Mouse (Mus musculus): ENCODE measurements around the gene Irf7.
A peak's percentile ranks its signal among the peaks of the same experiment; 100 is the strongest.

Irf7 gene

DNA sequence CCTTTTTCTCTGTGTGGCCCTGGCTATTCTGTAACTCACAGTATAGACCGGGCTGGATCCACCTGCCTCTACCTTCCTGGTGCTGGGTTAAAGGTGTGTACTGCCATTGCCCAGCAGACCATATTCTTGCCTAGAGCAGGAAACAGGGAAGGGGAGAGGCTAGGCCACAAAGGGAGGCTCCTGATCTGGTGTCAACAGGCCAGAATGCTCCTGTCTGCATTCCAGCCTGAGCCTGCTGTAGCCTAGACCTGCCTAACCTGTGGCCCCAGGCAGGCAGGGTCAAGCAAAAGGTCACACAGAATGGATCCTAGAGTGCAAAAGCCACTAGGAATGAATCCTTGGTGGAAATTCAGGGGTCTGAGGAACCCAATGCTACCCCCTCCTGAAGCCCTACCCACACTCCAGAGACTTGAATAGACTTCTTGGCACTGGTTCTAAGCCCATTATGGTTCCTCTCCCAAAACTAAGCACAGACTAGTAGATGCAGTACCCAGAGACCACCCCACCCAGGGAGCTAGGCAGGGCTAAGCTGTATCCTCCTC is 46.7 kb downstream of the Irf7 start:
- DNase-seq (ENCODE audit: low spot score), result no peak

DNA sequence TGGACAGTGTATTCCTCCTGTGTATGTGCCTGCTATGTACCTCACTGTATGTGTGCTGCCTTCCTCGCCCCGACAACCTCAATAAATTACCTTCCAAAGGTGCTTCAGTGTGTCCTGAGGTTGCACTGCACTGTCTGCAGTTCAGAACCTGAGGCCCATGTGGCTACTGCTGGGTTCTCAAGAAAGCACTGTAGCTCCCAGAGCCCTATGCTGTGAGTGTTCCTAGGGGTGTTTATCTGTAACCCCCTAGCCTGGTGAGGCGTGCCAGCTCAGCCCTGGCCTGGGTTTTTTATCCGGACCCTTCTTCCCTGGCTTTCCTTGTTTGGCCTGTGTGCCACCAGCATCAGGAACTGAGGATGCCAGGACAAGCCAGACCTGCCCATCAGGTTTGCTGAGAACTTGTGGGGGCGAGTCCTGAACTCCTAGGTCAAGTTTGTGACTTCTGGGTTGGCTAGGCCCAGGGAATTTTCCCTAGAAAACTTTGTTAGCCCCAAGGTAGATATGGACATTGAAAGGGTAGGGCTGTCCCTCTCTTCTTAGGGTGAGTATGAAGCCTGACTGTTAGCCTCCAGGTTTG is 47.6 kb downstream of the Irf7 start:
- no peak for DNase-seq (ENCODE audit: low spot score)

DNA sequence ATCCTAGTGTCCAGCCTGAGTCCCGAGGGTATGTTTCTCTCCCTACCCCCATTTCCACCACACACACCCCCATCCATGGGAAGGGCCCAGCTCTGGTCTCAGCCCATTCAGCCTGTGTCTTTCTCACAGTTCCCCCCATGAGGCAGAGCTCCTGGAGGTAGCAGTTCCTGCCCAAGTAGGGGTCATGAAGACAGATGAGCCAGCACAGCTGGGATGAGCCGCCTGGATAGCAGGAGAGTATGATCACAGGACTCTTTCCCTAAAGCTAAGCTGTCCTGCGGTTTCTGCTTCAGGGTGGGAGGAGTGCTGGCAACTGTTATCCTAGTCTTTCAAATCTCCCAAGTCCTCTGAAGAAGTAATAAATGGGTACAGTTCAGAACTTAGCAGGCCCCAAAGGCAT is 48.1 kb downstream of the Irf7 start:
- DNase-seq (ENCODE audit: low spot score), result no peak

DNA sequence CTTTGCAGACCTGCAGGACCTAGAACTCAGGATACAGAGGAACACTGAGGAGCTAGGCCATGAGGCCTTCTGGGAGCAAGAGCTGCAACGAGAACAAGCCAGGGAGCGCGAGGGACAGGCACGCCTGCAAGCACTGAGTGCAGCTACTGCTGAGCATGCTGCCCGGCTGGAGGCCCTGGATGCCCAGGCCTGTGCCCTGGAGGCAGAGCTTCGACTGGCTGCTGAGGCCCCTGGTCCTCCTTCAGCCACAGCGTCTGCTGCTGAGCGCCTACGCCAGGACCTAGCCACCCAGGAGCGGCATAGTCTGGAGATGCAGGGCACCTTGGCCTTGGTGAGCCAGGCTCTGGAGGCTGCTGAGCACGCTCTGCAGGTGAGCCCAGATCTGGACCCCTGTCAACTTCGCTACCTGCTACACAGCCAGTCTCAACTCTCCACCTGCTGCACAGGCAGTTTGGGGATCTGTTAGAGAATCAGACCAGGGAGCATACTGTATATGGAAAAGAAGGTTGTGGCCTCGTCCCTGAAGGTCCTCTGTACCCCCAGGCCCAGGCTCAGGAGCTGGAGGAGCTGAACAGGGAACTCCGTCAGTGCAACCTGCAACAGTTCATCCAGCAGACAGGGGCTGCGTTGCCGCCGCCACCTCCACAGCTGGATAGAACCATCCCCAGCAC is 48.8 kb downstream of the Irf7 start:
- no peak for DNase-seq (ENCODE audit: low spot score)

DNA sequence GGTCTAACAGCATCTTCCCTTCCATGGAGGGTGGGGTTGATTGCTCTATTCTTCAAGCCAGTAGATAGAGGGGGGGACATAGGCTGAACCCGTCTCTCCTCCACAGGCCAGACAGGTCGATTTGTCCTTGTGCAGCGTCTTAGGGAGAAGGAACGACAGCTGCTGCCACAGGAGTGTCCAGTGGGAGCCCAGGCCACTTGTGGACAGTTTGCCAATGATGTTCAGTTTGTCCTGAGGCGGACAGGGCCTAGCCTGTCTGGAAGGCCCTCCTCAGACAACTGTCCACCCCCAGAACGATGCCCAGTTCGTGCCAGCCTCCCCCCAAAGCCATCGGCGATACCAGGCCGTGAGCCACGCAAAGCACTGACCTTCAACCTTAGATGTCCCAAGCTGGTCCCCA is 49.4 kb downstream of the Irf7 start:
- DNase-seq (ENCODE audit: low spot score), result no peak

DNA sequence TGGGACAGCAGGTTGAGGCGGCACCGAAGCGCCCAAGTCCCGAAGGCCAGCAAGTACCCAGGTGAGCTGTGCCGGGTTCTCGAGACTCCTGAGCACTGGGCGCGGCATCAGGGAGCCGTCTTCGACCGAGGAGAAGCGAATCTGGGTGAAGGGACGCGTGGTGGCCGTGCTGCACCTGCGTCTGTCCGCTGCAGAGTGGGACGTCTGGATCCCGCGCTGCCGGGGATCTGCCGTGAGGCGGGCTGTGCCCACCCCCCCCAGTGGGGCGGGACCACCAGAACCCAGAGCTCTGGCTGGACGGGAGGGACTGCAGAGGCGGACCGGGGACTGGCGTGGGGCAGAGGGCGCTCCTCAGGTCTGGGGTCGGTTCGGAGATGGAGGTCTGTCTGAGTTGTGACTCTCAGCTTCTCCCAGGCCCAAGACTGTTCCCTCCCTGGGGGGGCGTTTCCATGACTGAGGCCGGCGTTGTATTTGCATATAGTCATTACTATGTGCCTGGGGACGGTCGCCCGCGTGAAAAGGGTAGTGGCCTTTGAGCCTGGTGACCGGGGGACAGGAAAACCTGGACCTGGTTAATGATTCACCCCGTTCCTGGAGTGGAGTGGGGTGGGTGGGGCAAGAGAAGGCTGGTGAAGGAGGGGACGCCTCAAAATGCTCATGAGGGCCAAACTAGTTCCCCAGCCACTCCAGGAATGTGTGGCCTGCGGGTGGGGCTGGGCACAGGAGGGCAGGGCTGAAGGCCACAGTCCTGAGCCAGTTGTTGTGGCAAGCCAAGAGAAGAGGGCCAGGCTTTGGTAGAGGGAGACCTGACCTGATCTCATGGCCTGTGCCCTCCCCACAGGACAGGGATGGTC is 50.2 kb downstream of the Irf7 start:
- DNase-seq (ENCODE audit: low spot score), result no peak

DNA sequence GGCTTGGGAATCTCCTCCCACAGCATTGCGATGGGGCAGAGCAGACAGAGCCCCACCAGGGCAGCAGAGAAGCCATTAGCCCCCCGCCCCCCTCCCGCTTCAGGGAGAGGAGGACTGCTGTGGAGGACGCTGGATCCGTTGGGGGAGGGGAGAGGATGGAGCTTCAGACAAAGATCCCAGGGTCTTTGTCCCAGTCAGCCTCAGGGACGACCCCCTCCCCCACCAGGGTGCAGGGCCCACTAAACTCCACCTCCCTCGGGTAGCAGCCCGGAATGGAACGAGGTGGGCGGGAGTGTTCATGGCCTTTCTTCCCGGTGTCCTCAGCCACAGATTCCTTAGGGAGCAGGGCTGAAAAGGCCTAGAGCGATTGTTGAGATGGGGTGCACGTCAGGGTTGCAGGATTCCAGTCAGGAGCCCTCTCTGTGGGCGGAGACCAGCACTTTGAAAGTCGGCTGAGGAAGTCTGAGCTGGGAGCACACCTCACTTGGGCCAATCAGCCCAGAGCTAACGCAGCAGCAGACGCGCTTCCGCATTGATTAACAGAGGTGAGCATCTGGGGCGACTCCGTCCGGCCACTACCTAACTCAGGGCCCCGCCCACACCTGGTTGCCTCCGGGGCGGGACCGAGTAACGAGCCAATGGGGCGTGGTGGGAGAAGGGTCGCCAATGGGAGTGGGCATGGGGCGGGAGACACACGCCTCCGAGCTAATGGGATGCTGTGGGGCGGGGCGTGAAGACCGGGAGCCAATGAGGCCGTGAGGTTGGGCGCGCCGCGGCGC is 51.0 kb downstream of the Irf7 start, which contains the start of gene Rassf7:
Gene Rassf7 (plus strand): TSS at position 760 of the 779 bp plus-strand sequence.
- peak; percentile 96 for DNase-seq (ENCODE audit: low spot score)

DNA sequence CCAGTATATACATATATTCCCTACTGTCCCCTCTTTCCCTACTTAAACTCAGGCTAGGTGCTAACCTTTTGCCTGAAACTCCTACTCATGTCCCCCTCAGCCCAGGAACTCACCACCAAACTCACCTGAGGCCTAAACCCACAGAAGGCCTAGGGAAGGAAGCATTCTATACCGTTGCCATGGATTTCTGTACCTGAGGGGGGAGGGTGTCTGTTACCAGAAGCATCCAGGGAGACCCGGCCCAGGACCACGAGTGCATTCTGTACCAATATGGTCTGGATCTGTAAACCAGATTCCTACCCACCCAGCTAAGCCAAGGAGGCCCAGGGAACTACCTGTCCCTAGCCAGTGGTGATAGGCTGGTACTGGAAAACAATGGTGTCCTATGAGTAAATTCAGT is 52.0 kb downstream of the Irf7 start:
- DNase-seq (ENCODE audit: low spot score), result no peak

DNA sequence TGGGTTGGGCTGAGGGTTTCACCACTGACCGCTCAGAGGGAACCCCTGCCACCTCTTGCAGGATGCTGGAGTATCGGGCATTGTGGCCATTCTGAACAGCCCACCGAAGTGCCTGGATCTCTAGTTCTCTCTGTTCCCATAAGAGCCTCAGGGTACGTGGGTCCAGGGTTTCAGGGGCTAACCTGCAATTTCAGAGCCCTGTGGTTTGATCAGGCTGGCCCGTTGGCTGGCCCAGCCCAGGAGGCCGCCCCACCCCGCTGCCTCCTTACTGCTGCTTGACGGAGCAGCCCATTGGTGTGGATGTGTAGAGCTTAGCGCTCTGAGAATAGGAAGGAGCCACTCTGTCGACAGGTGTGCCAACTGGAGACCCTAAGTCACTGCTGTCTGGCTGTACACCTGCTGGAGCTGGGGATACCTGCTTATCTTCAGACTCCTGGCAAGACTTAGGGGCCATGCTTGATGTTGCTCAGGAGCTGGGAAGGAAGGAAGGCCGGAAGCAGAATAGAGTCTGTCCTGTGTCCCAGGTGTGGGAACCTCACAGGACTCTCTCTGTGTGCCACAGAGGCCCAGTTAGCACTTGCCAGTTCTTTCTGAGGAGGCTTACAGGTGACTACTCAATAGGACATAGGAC is 52.6 kb downstream of the Irf7 start, which contains the start of gene Lmntd2:
Gene Lmntd2 (minus strand): TSS at position 476 of the 631 bp plus-strand sequence.
- no peak for DNase-seq (ENCODE audit: low spot score)

DNA sequence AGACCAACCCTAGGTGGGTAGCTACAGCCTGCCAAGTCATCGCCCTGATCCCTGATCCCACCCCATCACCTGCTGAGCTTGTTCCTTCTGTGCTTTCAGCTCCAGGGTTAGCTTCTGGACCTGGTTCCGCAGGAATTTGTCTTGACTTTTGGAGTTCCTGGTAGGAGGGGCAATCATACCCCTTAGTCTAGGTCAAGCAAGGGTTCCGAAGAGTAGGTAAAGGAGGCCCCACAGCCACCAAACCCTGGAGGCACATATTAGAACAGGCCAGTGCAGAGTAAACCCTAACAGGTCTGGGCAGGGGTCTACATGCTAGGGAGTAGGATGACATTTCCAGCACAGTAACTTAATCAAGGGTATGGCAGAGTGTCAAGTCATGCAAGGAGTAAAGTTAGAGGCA is 53.1 kb downstream of the Irf7 start:
- DNase-seq (ENCODE audit: low spot score), result no peak

Data from T-cell, adult 2 months (primary cell).